Mouse (Mus musculus): ENCODE measurements around the gene Shf. TPM values are rescaled to one million over a fixed set of nuclear protein-coding genes. Genes with fewer than 3 reads are reported as not detected.
"Not testable (repeated sequence)": the region's sequence is repeated elsewhere in the genome, so short reads cannot be mapped to it uniquely, and the experiment has no call there.

The Shf gene
- polyA plus RNA-seq (2011; ENCODE audit: insufficient read length, low read depth, missing spikeins): 10.6 and 12.3 TPM in 2 replicates

DNA sequence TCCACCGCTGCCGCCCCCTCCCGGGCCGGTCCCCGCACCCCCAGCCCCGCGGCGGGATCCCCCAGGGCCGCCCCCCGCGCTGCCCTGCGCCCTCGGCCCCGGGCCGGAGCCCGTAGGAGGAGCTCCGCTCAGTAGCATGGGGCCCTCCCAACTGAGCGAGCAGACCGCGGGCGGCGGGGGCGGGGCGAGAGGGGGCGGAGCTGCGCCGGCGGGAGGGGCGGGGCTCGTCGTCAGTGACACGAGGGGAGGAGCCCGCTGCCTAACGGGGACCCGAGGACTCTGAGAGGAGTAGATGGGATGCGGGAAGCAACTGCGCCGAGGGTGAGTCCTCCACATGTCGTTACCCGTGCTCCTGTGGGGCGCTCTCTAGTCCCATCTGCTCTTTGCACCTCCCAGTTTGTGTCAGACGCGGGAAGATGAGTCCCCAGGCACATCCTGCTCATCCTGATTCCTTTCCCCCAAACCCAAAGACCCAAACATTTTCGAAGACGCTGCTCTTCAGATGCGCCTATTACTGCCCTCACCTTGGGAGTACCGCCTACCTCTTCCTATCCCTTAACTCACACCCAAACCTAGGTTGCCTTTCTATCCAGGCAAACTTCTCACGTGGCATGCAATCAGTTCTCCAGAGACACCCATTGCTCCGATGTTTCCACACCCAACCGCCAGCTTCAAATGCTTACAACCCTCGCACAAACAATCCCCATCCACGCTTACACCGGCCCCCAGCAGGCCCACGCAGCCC is at the start of gene Shf:
Gene Shf (minus strand): TSS at position 168 of the 745 bp plus-strand sequence.
- H3K27ac ChIP-seq (ENCODE audit: insufficient read depth, low read length): no peak within 1 kb of the TSS
- peaks cover 4% of the 10 kb centered on the region; the same call in 1 of the 2 replicates for H3K4me1 ChIP-seq (ENCODE audit: control insufficient read depth, insufficient read depth, low read length)
- no peak for TF ChIP-seq CTCF (IDR thresholded peaks at IDR 0.05; ENCODE audit: borderline replicate concordance, insufficient read depth, low read length)
- TF ChIP-seq POLR2A (IDR thresholded peaks at IDR 0.05; ENCODE audit: low read depth, low read length): peak; percentile 89
- H3K4me3 ChIP-seq (ENCODE audit: insufficient read depth, low read length): peak within 1 kb of the TSS; percentile 60

DNA sequence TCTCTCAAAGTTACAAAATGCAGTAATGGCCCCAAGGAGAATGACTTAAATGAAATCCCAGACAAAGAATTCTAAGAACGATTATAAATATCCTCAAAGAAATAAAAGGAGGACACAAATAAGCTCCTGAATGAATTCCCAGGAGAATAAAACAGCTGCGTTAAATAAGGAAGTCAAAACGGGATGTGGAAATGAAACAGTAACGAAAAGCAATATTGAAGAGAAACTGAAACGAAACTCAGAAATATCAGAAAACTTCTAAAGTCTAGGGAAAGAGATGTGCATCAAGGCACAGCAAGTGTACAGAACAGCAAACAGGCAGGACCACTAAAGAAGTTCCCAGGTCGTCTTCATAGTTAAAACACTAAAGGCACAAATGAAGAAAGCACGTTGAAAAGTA is 40.0 kb upstream of the Shf start:
- no peak for TF ChIP-seq CTCF (IDR thresholded peaks at IDR 0.05; ENCODE audit: borderline replicate concordance, insufficient read depth, low read length)
- TF ChIP-seq POLR2A (IDR thresholded peaks at IDR 0.05; ENCODE audit: low read depth, low read length): no peak
- no peak overlapping the region for H3K4me3 ChIP-seq (ENCODE audit: insufficient read depth, low read length)
- H3K27ac ChIP-seq (ENCODE audit: insufficient read depth, low read length): no peak overlapping the region
- no peaks in the 10 kb centered on the region for H3K4me1 ChIP-seq (ENCODE audit: control insufficient read depth, insufficient read depth, low read length)

DNA sequence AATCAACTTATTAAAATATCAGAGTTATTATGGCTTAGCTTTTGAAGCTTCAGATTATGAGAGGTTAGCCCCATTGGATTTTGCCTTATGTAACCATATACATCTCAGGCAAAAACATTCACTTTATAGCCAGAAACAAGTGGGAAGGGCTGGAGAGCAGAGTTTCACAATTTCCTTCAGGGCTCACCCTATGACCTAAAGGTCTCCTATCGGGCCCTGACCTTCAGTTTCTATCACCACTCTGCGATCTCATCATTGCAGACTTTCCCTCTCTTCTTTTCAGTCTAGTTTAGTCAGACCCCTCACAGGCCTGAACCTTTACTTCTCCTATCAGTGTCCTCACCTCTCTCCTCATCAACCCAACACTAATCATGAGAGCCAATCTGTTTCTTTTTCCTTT is 38.6 kb upstream of the Shf start:
- Histone ChIP-seq H3K4me1 (ENCODE audit: control insufficient read depth, insufficient read depth, low read length) (no peaks in the 10 kb centered on the region), H3K27ac (ENCODE audit: insufficient read depth, low read length) (no peak overlapping the region), H3K4me3 (ENCODE audit: insufficient read depth, low read length) (no peak overlapping the region)
- TF ChIP-seq CTCF (IDR thresholded peaks at IDR 0.05; ENCODE audit: borderline replicate concordance, insufficient read depth, low read length): no peak
- no peak for TF ChIP-seq POLR2A (IDR thresholded peaks at IDR 0.05; ENCODE audit: low read depth, low read length)

DNA sequence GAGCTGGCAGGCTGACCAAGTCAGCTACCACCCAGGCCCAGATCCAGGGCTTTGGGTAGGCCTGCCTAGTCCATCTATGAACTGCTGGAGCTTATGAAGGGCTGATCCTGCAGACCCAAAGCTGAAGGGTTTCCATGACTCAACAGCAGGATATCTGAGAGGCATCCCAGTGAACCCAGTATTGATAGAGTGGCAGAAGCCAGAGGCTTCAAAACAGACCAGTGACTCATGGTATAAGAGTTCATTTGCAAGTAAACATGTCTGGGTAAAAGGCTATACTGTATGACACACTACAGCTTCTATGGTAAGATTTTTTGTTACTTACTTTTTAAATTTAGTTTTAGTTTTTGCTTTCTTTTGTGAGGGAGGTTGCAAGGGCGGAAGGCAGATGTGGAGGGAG is 27.2 kb upstream of the Shf start:
- no peaks in the 10 kb centered on the region for H3K4me1 ChIP-seq (ENCODE audit: control insufficient read depth, insufficient read depth, low read length)
- no peak overlapping the region for H3K27ac ChIP-seq (ENCODE audit: insufficient read depth, low read length)
- no peak for TF ChIP-seq CTCF (IDR thresholded peaks at IDR 0.05; ENCODE audit: borderline replicate concordance, insufficient read depth, low read length)
- no peak for TF ChIP-seq POLR2A (IDR thresholded peaks at IDR 0.05; ENCODE audit: low read depth, low read length)
- H3K4me3 ChIP-seq (ENCODE audit: insufficient read depth, low read length): no peak overlapping the region

DNA sequence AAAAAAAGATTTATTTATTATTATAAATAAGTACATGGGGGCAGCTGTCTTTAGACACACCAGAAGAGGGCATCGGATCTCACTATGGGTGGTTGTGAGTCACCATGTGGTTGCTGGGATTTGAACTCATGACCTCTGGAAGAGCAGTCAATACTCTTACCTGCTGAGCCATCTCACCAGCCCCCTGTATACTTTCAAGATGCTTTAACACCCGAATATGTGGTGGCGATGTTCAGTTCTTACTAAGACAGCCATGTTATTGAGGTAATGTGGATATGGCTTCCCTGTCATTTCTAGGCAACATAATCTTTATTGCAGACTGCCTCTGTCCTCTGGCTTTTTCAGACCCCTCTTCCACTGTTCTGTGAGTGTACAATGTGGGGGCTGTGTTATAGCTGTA is 18.2 kb upstream of the Shf start:
- H3K4me3 ChIP-seq (ENCODE audit: insufficient read depth, low read length); H3K4me1 ChIP-seq (ENCODE audit: control insufficient read depth, insufficient read depth, low read length); H3K27ac ChIP-seq (ENCODE audit: insufficient read depth, low read length): not testable (repeated sequence)

DNA sequence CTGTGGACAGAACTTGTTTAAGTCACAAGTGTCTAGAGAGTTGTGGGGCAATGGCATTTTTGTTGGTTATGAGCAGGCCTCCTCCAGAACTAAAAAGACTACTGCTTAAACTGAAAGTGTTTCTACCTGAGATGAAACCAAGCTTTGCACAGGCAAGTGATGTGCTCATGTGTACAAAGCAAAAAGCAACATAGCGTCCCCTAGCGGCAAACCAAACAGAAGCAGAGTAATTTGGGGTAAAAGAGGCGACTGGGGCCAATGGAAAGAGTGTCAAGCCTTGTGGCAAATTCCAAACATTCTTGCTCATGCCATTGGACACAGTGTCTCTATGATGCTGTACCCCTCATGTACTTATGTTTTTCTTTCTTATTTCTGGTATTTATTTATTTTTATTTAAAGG is 16.1 kb upstream of the Shf start:
- TF ChIP-seq CTCF (IDR thresholded peaks at IDR 0.05; ENCODE audit: borderline replicate concordance, insufficient read depth, low read length): no peak
- TF ChIP-seq POLR2A (IDR thresholded peaks at IDR 0.05; ENCODE audit: low read depth, low read length): no peak
- Histone ChIP-seq H3K4me3 (ENCODE audit: insufficient read depth, low read length) (no peak overlapping the region), H3K4me1 (ENCODE audit: control insufficient read depth, insufficient read depth, low read length) (no peaks in the 10 kb centered on the region), H3K27ac (ENCODE audit: insufficient read depth, low read length) (no peak overlapping the region)

DNA sequence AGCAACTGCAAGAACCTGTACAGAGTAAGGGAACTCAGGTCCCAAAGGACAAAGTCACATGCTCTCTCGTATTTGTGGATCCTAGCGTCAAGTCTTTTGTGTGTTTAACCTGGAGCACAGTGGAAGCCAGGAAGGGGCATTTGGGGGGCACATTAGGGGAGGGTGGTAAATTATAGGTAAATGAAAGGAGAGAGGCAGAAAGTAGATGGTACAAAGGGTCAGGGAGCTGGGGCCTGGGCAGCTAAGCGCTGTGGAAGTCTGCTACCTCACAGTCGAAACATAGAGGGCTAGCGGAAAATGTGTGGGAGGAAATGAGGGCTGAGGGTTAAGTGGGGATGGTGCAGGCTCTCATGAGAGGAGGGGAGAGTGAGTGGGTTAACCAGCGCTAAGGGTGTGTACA is 13.2 kb upstream of the Shf start:
- no peak for TF ChIP-seq POLR2A (IDR thresholded peaks at IDR 0.05; ENCODE audit: low read depth, low read length)
- no peak for TF ChIP-seq CTCF (IDR thresholded peaks at IDR 0.05; ENCODE audit: borderline replicate concordance, insufficient read depth, low read length)
- no peaks in the 10 kb centered on the region for H3K4me1 ChIP-seq (ENCODE audit: control insufficient read depth, insufficient read depth, low read length)
- H3K4me3 ChIP-seq (ENCODE audit: insufficient read depth, low read length): no peak overlapping the region
- no peak overlapping the region for H3K27ac ChIP-seq (ENCODE audit: insufficient read depth, low read length)

DNA sequence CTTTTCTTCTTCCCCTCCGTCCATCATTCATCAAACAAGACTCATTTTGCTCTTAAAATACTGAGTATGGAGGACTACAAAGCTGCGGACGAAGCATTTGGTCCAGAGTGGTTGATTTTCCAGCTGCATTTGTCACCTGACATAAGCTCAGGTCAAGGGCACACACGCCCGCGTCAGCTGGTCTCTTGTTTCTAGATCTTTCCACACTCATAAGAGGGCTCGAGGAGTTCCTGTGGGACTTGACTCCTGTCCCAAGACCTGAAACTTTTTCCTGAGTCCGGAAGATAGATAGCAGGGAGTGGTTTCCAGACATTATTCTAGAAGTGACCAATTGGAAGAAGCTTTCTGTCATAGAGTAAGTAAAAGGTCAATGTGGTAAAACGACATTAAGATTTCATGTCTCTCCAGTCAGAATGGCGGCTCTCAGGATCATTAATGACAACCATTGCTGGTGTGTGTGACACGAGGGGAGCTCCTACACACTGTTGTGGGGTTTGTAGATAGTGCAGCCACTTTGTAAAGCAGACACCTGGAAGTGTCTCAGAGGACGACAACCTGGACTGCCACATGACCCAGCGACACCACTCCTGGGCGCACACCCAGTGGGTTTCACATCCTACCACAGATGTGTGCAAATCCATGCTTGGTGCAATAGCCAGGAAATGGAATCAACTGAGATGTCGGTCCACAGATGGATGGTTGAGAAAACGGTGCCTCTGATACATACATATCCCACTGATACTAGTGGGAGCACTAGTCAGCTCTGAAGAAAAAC is 12.6 kb upstream of the Shf start:
- H3K4me1 ChIP-seq (ENCODE audit: control insufficient read depth, insufficient read depth, low read length): no peaks in the 10 kb centered on the region
- no peak for TF ChIP-seq CTCF (IDR thresholded peaks at IDR 0.05; ENCODE audit: borderline replicate concordance, insufficient read depth, low read length)
- TF ChIP-seq POLR2A (IDR thresholded peaks at IDR 0.05; ENCODE audit: low read depth, low read length): no peak
- H3K27ac ChIP-seq (ENCODE audit: insufficient read depth, low read length): no peak overlapping the region
- H3K4me3 ChIP-seq (ENCODE audit: insufficient read depth, low read length): no peak overlapping the region

DNA sequence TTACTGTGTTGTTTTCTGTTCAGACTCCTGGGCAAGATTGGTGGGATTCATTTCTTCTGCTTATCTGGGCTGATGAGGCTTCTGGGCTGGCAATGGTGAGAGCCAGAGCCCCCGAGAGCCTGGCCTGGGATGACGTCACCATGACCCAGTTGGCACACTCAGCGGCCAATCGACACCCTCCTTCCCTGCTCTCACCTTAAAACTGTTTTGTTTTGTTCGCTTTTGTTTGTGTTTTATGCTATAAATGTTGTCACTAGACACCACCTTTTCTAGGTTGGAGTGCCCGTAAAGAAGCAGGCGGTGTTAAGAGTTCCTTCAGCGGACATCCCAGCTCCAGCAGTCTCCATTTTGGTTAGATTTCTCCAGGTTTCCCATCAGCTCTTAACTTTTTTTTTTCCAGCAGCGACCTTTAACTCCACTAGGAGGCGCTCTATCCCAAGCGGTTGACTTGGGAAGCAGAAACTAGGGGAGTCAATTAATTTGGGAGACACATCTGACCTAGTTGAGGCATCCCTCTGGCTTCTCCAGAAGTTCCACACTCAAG is 11.9 kb upstream of the Shf start:
- Histone ChIP-seq H3K27ac (ENCODE audit: insufficient read depth, low read length) (no peak overlapping the region), H3K4me1 (ENCODE audit: control insufficient read depth, insufficient read depth, low read length) (no peaks in the 10 kb centered on the region), H3K4me3 (ENCODE audit: insufficient read depth, low read length) (no peak overlapping the region)
- no peak for TF ChIP-seq POLR2A (IDR thresholded peaks at IDR 0.05; ENCODE audit: low read depth, low read length)
- no peak for TF ChIP-seq CTCF (IDR thresholded peaks at IDR 0.05; ENCODE audit: borderline replicate concordance, insufficient read depth, low read length)

DNA sequence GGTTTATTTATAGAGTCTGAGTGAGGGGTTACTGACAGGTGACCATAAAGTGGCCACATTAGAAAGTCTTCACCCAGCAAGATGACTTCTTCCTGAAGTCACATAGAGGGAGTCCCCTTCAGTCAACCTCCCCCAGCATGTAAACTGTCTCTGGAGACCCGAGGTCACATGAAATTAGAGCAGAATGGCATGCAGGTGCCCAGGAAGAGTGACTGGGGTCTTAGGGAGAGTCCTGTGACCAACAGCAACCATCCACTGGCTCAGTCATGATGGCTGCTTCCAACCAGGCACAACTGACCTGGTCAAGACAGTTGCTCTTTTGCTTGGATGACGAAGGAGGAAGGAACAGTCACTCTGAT is 10.3 kb upstream of the Shf start:
- TF ChIP-seq CTCF (IDR thresholded peaks at IDR 0.05; ENCODE audit: borderline replicate concordance, insufficient read depth, low read length): no peak
- no peak for TF ChIP-seq POLR2A (IDR thresholded peaks at IDR 0.05; ENCODE audit: low read depth, low read length)

More for the DNA sequence above, 10.3 kb upstream of the Shf start:
- H3K27ac ChIP-seq (ENCODE audit: insufficient read depth, low read length): no peak overlapping the region
- no peak overlapping the region for H3K4me3 ChIP-seq (ENCODE audit: insufficient read depth, low read length)
- no peaks in the 10 kb centered on the region for H3K4me1 ChIP-seq (ENCODE audit: control insufficient read depth, insufficient read depth, low read length)

Data from embryonic fibroblast, embryonic 13.5 days (primary cell).